Mouse (Mus musculus): ENCODE results near the gene Elavl1. TPM values are rescaled to one million over a fixed set of nuclear protein-coding genes. Genes with fewer than 3 reads are reported as not detected.
"Not testable (repeated sequence)": the region's sequence is repeated elsewhere in the genome, so short reads cannot be mapped to it uniquely, and the experiment has no call there.

Gene Elavl1
- total and polyA plus RNA-seq, 3 experiments: 55.8 to 112 (median 76.4) TPM

DNA sequence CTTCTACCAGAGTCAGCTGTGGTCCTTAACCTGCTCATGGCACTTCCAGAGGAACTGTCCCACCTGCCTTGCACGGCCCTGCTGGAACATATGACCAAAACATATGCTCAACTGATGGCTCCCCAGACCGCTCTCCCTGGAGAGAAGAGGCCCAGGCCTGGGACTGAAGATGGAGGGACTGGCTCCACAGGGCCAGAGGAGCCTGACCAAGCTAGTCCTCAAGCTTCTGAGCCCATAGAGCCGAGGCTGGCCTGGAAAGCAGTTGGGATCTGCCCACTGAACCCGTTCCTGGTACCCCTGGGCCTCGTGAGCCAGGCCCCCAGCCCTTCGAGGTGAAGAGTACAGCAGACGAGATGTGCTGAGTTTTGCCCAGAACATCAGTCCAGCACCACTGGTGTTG, 69.7 kb downstream of the Elavl1 start:
- in situ Hi-C loops (cut with MboI; ENCODE audit: low pct_ligation_motif_present, low pct_unique_long_range_greater_than_20kb, low sequenced_read_pairs): loop anchor here (10.0 kb wide), 1 partner anchor 59 kb away; no protein-coding TSS in a partner anchor
- dilution Hi-C loops (cut with MboI; ENCODE audit: extremely low pct_ligation_motif_present, extremely low pct_unique_long_range_greater_than_20kb, low sequenced_read_pairs): not testable (repeated sequence)

DNA sequence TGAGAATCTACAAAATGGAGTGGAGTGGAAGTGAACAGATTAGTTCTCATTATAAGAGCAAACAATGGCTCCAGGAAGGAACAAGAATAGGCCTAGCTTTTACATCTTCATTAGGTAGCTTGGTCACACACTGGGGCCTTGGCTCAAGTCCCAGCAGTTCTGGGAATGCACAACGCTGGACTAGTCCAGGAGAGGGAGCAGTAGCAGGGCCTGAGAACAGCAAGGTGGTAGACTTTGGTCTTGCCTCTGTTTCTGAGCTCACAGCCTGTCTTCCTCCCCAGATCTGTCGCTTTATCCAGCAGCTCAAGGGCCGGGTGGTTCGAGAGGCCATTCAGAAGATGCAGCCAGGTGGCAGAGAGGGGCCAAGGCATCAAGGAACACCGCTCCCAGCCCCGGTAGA, 71.2 kb downstream of the Elavl1 start:
- Histone ChIP-seq H3K4me2 (ENCODE audit: insufficient read depth, low read depth, poor library complexity, severe bottlenecking) (peak overlapping the region; percentile 82; the same call in 1 of the 2 replicates), H3K4me3 (replicated peaks in 1 of 3; ENCODE audit: low read depth in 2 of 3, low read length in 2 of 3, poor library complexity in 1 of 3) (peak overlapping the region in 2 of 3 experiments; percentile 63 to 68), H3K36me3 (replicated peaks in 1 of 2; ENCODE audit: control insufficient read depth in 1 of 2, insufficient read depth in 1 of 2, low read length in 1 of 2) (peaks cover 46 to 71% of the 10 kb centered on the region in 2 experiments), H3K27me3 (replicated peaks) (no peaks in the 10 kb centered on the region), H3K9ac (ENCODE audit: insufficient read depth, low read depth) (peak overlapping the region; percentile 76; the same call in 1 of the 2 replicates), H3K4me1 (ENCODE audit: control insufficient read depth in 1 of 2, insufficient read depth in 2 of 2) (peaks cover 7 to 14% of the 10 kb centered on the region in 2 experiments), H3K79me2 (replicated peaks; ENCODE audit: control insufficient read depth, extremely low read depth, insufficient read depth, poor library complexity, severe bottlenecking) (no peaks in the 10 kb centered on the region), H3K27ac (ENCODE audit: insufficient read depth, low read depth) (no peak overlapping the region), H3K9me3 (replicated peaks; ENCODE audit: low read length) (no peaks in the 10 kb centered on the region)
- no peak for TF ChIP-seq NRF1 (IDR thresholded peaks at IDR 0.05; ENCODE audit: low read depth, low read length)
- peak in 1 of 2 experiments; percentile 13; a peak in 1 of 4 replicates for TF ChIP-seq CTCF (conservative IDR thresholded peaks at IDR 0.05 in 1 of 2, IDR thresholded peaks at IDR 0.05 in 1 of 2; ENCODE audit: low read depth in 2 of 2, low read length in 2 of 2)
- in situ Hi-C loops (cut with MboI; ENCODE audit: low pct_ligation_motif_present, low pct_unique_long_range_greater_than_20kb, low sequenced_read_pairs) (loop anchor here (10.0 kb wide), 1 partner anchor 61 kb away; no protein-coding TSS in a partner anchor), dilution Hi-C loops (cut with MboI; ENCODE audit: extremely low pct_ligation_motif_present, extremely low pct_unique_long_range_greater_than_20kb, low sequenced_read_pairs) (no loop called here)
- DNase-seq (ENCODE audit: extremely low read depth): peak; percentile 18

More for the DNA sequence above, 69.7 kb downstream of the Elavl1 start:
- not testable (repeated sequence) for H3K27ac ChIP-seq (ENCODE audit: insufficient read depth, low read depth); H3K79me2 ChIP-seq (replicated peaks; ENCODE audit: control insufficient read depth, extremely low read depth, insufficient read depth, poor library complexity, severe bottlenecking); H3K27me3 ChIP-seq (replicated peaks); H3K9me3 ChIP-seq (replicated peaks; ENCODE audit: low read length); H3K9ac ChIP-seq (ENCODE audit: insufficient read depth, low read depth); H3K4me3 ChIP-seq (replicated peaks in 1 of 3; ENCODE audit: low read depth in 2 of 3, low read length in 2 of 3, poor library complexity in 1 of 3); DNase-seq (ENCODE audit: extremely low read depth); H3K4me2 ChIP-seq (ENCODE audit: insufficient read depth, low read depth, poor library complexity, severe bottlenecking)
- Histone ChIP-seq H3K4me1 (ENCODE audit: control insufficient read depth in 1 of 2, insufficient read depth in 2 of 2) (peaks cover 7 to 14% of the 10 kb centered on the region in 2 experiments), H3K36me3 (replicated peaks in 1 of 2; ENCODE audit: control insufficient read depth in 1 of 2, insufficient read depth in 1 of 2, low read length in 1 of 2) (peaks cover 48 to 71% of the 10 kb centered on the region in 2 experiments)

- H3K79me2 ChIP-seq (replicated peaks; ENCODE audit: control insufficient read depth, extremely low read depth, insufficient read depth, poor library complexity, severe bottlenecking): no peaks in the 10 kb centered on the region
- H3K9ac ChIP-seq (ENCODE audit: insufficient read depth, low read depth): peak within 1 kb of the TSS; percentile 76
- peak; percentile 96 for DNase-seq (ENCODE audit: extremely low read depth)
- in situ Hi-C loops (cut with MboI; ENCODE audit: low pct_ligation_motif_present, low pct_unique_long_range_greater_than_20kb, low sequenced_read_pairs): loop anchor here (10.0 kb wide), 1 partner anchor 62 kb away; no protein-coding TSS in a partner anchor
- H3K4me3 ChIP-seq (replicated peaks in 1 of 3; ENCODE audit: low read depth in 2 of 3, low read length in 2 of 3, poor library complexity in 1 of 3): peak within 1 kb of the TSS; percentile 64 to 68 (median 67)
- peaks cover 7 to 14% of the 10 kb centered on the region in 2 experiments for H3K4me1 ChIP-seq (ENCODE audit: control insufficient read depth in 1 of 2, insufficient read depth in 2 of 2)
- peaks cover 45 to 71% of the 10 kb centered on the region in 2 experiments for H3K36me3 ChIP-seq (replicated peaks in 1 of 2; ENCODE audit: control insufficient read depth in 1 of 2, insufficient read depth in 1 of 2, low read length in 1 of 2)
- no peaks in the 10 kb centered on the region for H3K9me3 ChIP-seq (replicated peaks; ENCODE audit: low read length)
- H3K4me2 ChIP-seq (ENCODE audit: insufficient read depth, low read depth, poor library complexity, severe bottlenecking): peak within 1 kb of the TSS; percentile 82
- dilution Hi-C loops (cut with MboI; ENCODE audit: extremely low pct_ligation_motif_present, extremely low pct_unique_long_range_greater_than_20kb, low sequenced_read_pairs): no loop called here
- H3K27me3 ChIP-seq (replicated peaks): no peaks in the 10 kb centered on the region
- no peak within 1 kb of the TSS for H3K27ac ChIP-seq (ENCODE audit: insufficient read depth, low read depth)
- TF ChIP-seq POLR2AphosphoS2 (IDR thresholded peaks at IDR 0.05; ENCODE audit: low read depth, low read length) (peak; percentile 85; the same call in 1 of the 2 replicates), RAD21 (IDR thresholded peaks at IDR 0.05; ENCODE audit: low read depth, low read length) (no peak), HCFC1 (IDR thresholded peaks at IDR 0.05; ENCODE audit: low read depth, low read length) (peak; percentile 90), JUND (conservative IDR thresholded peaks at IDR 0.05; ENCODE audit: low read depth, low read length) (no peak), MAZ (IDR thresholded peaks at IDR 0.05; ENCODE audit: low read depth, low read length) (peak; percentile 80), TCF12 (IDR thresholded peaks at IDR 0.05; ENCODE audit: low read depth, low read length) (peak; percentile 81), GABPA (IDR thresholded peaks at IDR 0.05; ENCODE audit: insufficient replicate concordance, low read depth, low read length) (no peak; the same call in 1 of the 2 replicates), EP300 (IDR thresholded peaks at IDR 0.05; ENCODE audit: low read length) (no peak), SIN3A (IDR thresholded peaks at IDR 0.05; ENCODE audit: low read length) (peak; percentile 90), CHD1 (IDR thresholded peaks at IDR 0.05; ENCODE audit: low read depth, low read length) (no peak), TBP (conservative IDR thresholded peaks at IDR 0.05; ENCODE audit: low read depth, low read length) (0 out of 2 replicates have a peak, but pooled peaks have one; percentile 17), ZNF384 (IDR thresholded peaks at IDR 0.05; ENCODE audit: low read depth, low read length) (no peak), ETS1 (conservative IDR thresholded peaks at IDR 0.05; ENCODE audit: low read depth, low read length) (no peak), MEF2A (IDR thresholded peaks at IDR 0.05; ENCODE audit: borderline replicate concordance, low read depth, low read length) (peak; percentile 61; the same call in 1 of the 2 replicates), ZC3H11A (IDR thresholded peaks at IDR 0.05; ENCODE audit: low read depth, low read length) (no peak), UBTF (IDR thresholded peaks at IDR 0.05; ENCODE audit: low read depth, low read length) (0 out of 2 replicates have a peak, but pooled peaks have one; percentile 59), MAFK (IDR thresholded peaks at IDR 0.05; ENCODE audit: insufficient replicate concordance, low read length) (no peak), POLR2A (IDR thresholded peaks at IDR 0.05; ENCODE audit: low read depth, low read length) (peak; percentile 75), RCOR1 (conservative IDR thresholded peaks at IDR 0.05; ENCODE audit: low read depth, low read length) (0 out of 2 replicates have a peak, but pooled peaks have one; percentile 14), CHD2 (IDR thresholded peaks at IDR 0.05; ENCODE audit: low read length) (peak; percentile 43; the same call in 1 of the 2 replicates), PAX5 (IDR thresholded peaks at IDR 0.05; ENCODE audit: low read length) (no peak)
Observed at GRCm38 (mm10) chr8:4252934-4253841, 72.0 kb downstream of the Elavl1 start, which contains the start of gene Snapc2. Gene Snapc2, plus strand, starts transcription at chr8:4253080.

All from CH12.LX (cell line).